Mouse (Mus musculus) lung, embryonic 14.5 days (tissue): ENCODE measurements around the gene Mpc1. TPM values are rescaled to one million over a fixed set of nuclear protein-coding genes. Genes with fewer than 3 reads are reported as not detected.
"Not testable (repeated sequence)": the region's sequence is repeated elsewhere in the genome, so short reads cannot be mapped to it uniquely, and the experiment has no call there.

ENCODE experiments used
- ATAC-seq: fragments of 200-750 bp; cut with Nextera tagmentation; 2 replicates; pipeline ENCODE4 v1.8.0; 2017; ENCODE audit warnings: mild to moderate bottlenecking, moderate TSS enrichment, moderate library complexity; ENCODE audit not compliant: insufficient read depth
- DNase-seq: peaks from one replicate; pipeline ENCODE4 v3.0.0-alpha.2; 2015
- H3K27ac ChIP-seq: fragments of 300-500 bp; sonication (generic); 2 replicates; pipeline ENCODE4 v1.5.1; 2014; ENCODE audit warnings: low read depth, mild to moderate bottlenecking, moderate library complexity
- H3K27me3 ChIP-seq: fragments of 300-500 bp; sonication (generic); 2 replicates; pipeline ENCODE4 v1.6.1; 2014; ENCODE audit warnings: low read length, control low read depth; ENCODE audit not compliant: insufficient read depth
- H3K36me3 ChIP-seq: fragments of 300-500 bp; sonication (generic); 2 replicates; pipeline ENCODE4 v1.6.1; 2014; ENCODE audit warnings: control low read depth; ENCODE audit not compliant: insufficient read depth
- H3K4me1 ChIP-seq: fragments of 300-500 bp; sonication (generic); 2 replicates; pipeline ENCODE4 v1.6.1; 2014; ENCODE audit warnings: antibody characterized with exemption, control low read depth; ENCODE audit not compliant: insufficient read depth
- H3K4me2 ChIP-seq: fragments of 300-500 bp; sonication (generic); 2 replicates; pipeline ENCODE4 v1.6.1; 2014; ENCODE audit warnings: mild to moderate bottlenecking
- H3K4me3 ChIP-seq: fragments of 300-500 bp; sonication (generic); 2 replicates; pipeline ENCODE4 v1.5.1; 2014; ENCODE audit warnings: low read depth, low read length
- H3K9ac ChIP-seq: fragments of 300-500 bp; sonication (generic); 2 replicates; pipeline ENCODE4 v1.6.1; 2014
- H3K9me3 ChIP-seq: fragments of 300-500 bp; sonication (generic); 2 replicates; pipeline ENCODE4 v1.6.1; 2016; ENCODE audit warnings: low read depth, low read length, control low read depth
- CTCF ChIP-seq: IDR thresholded peaks from 2 replicates; pipeline ENCODE4 v1.5.1; 2016; ENCODE audit warnings: antibody characterized with exemption, low read depth
- WGBS: fragments of 180-500 bp; shearing (Covaris S2); extraction: QIAGEN DNeasy Blood & Tissue Kit; methylation state at CpG from one replicate; pipeline ENCODE4 v1.1.7; 2014; 5-methylcytosine and 5-hydroxymethylcytosine counted together
- polyA plus RNA-seq: library from polyadenylated mRNA; unstranded; fragments of >200 nt; fragmentation: Nextera tagmentation; extraction: Ambion mirVana; gene quantifications from 2 replicates; pipeline ENCODE4 v1.2.1, GENCODE M21; 2014

Mpc1 gene
- polyA plus RNA-seq, 1 experiment from 2014 or later = 154 TPM

- 75% methylated on average over 6 of the region's 6 CpGs for WGBS
- H3K27me3 ChIP-seq = no peaks in the 10 kb centered on the region
- no peak overlapping the region for H3K4me3 ChIP-seq
- TF ChIP-seq CTCF = no peak
- no peaks in the 10 kb centered on the region for H3K36me3 ChIP-seq
- no peak for ATAC-seq
- no peaks in the 10 kb centered on the region for H3K4me1 ChIP-seq
- no peak overlapping the region for H3K4me2 ChIP-seq
- H3K9ac ChIP-seq = no peak overlapping the region
- no peak for DNase-seq
- H3K9me3 ChIP-seq = no peaks in the 10 kb centered on the region
- H3K27ac ChIP-seq = no peak overlapping the region
These were observed 27.1 kb upstream of the Mpc1 start for GRCm38 (mm10) chr17:8255583-8255982.

- no peaks in the 10 kb centered on the region for H3K4me1 ChIP-seq
- ATAC-seq (no peak), DNase-seq (peak; percentile 35)
- no peak overlapping the region for H3K4me2 ChIP-seq
- H3K36me3 ChIP-seq = no peaks in the 10 kb centered on the region
- no peak overlapping the region for H3K9ac ChIP-seq
- H3K4me3 ChIP-seq = no peak overlapping the region
- H3K27ac ChIP-seq = no peak overlapping the region
- no peaks in the 10 kb centered on the region for H3K27me3 ChIP-seq
- WGBS = 65% methylated on average over 8 of the region's 8 CpGs
- peak; percentile 23; the same call in 1 of the 2 replicates for TF ChIP-seq CTCF
- H3K9me3 ChIP-seq = no peaks in the 10 kb centered on the region
These were observed 25.7 kb upstream of the Mpc1 start for GRCm38 (mm10) chr17:8256982-8257381.

- TF ChIP-seq CTCF = peak; percentile 83
- H3K27ac ChIP-seq, H3K4me2 ChIP-seq, H3K27me3 ChIP-seq, ATAC-seq, H3K36me3 ChIP-seq, H3K4me3 ChIP-seq, H3K9ac ChIP-seq, H3K9me3 ChIP-seq, H3K4me1 ChIP-seq: not testable (repeated sequence)
- 17% methylated on average over 7 of the region's 7 CpGs for WGBS
- peak; percentile 87 for DNase-seq
These were observed 18.1 kb upstream of the Mpc1 start for GRCm38 (mm10) chr17:8264638-8265037.

- H3K36me3 ChIP-seq = no peaks in the 10 kb centered on the region
- no peak for ATAC-seq
- H3K4me2 ChIP-seq = no peak overlapping the region
- no peak for TF ChIP-seq CTCF
- 24% methylated on average over 6 of the region's 6 CpGs for WGBS
- no peak overlapping the region for H3K27ac ChIP-seq
- H3K9ac ChIP-seq = no peak overlapping the region
- DNase-seq = no peak
- H3K27me3 ChIP-seq = no peaks in the 10 kb centered on the region
- no peaks in the 10 kb centered on the region for H3K9me3 ChIP-seq
- H3K4me3 ChIP-seq = no peak overlapping the region
- H3K4me1 ChIP-seq = no peaks in the 10 kb centered on the region
These were observed 10.5 kb upstream of the Mpc1 start for GRCm38 (mm10) chr17:8272054-8272749.

- ATAC-seq (no peak), DNase-seq (no peak)
- H3K4me2 ChIP-seq = no peak overlapping the region
- H3K27ac ChIP-seq = no peak overlapping the region
- no peak overlapping the region for H3K4me3 ChIP-seq
- no peaks in the 10 kb centered on the region for H3K27me3 ChIP-seq
- no peaks in the 10 kb centered on the region for H3K36me3 ChIP-seq
- no peaks in the 10 kb centered on the region for H3K9me3 ChIP-seq
- no peaks in the 10 kb centered on the region for H3K4me1 ChIP-seq
- no peak for TF ChIP-seq CTCF
- WGBS = 23% methylated on average over 6 of the region's 6 CpGs
- no peak overlapping the region for H3K9ac ChIP-seq
These were observed 9.8 kb upstream of the Mpc1 start for GRCm38 (mm10) chr17:8272951-8273350.

- ATAC-seq = no peak
- 75% methylated on average over 4 of the region's 4 CpGs for WGBS
- Histone ChIP-seq H3K27me3 (no peaks in the 10 kb centered on the region), H3K4me2 (no peak overlapping the region), H3K36me3 (no peaks in the 10 kb centered on the region), H3K4me3 (no peak overlapping the region), H3K27ac (no peak overlapping the region), H3K4me1 (no peaks in the 10 kb centered on the region), H3K9me3 (no peaks in the 10 kb centered on the region), H3K9ac (no peak overlapping the region)
- DNase-seq = no peak
- TF ChIP-seq CTCF = no peak
These were observed 6.6 kb upstream of the Mpc1 start for GRCm38 (mm10) chr17:8276071-8276470.

GRCm38 (mm10) chr17:8276680-8277079 is 6.0 kb upstream of the Mpc1 start:
- WGBS = 62% methylated on average over 7 of the region's 7 CpGs
- ATAC-seq = no peak
- no peak for DNase-seq
- Histone ChIP-seq H3K4me1 (no peaks in the 10 kb centered on the region), H3K9ac (no peak overlapping the region), H3K27me3 (no peaks in the 10 kb centered on the region), H3K4me3 (no peak overlapping the region), H3K27ac (no peak overlapping the region), H3K9me3 (no peaks in the 10 kb centered on the region), H3K36me3 (no peaks in the 10 kb centered on the region), H3K4me2 (no peak overlapping the region)
- TF ChIP-seq CTCF = no peak
